Mouse (Mus musculus) layer of hippocampus, postnatal 36 days (tissue): ENCODE results near the gene Zscan26. TPM values are rescaled to one million over a fixed set of nuclear protein-coding genes. Genes with fewer than 3 reads are reported as not detected.
"Not testable (repeated sequence)": the region's sequence is repeated elsewhere in the genome, so short reads cannot be mapped to it uniquely, and the experiment has no call there.

ENCODE experiments used
- DNase-seq, 2 experiments: peaks; one replicate each; pipeline ENCODE4 v3.0.0; 2022
- total RNA-seq, 2 experiments: library from RNA; stranded (reverse); gene quantifications; 2 replicates each; pipeline ENCODE4 v1.2.3; 2021

The Zscan26 gene
- 10 to 100 TPM; 52.3 to 53.5 TPM for total RNA-seq

DNA sequence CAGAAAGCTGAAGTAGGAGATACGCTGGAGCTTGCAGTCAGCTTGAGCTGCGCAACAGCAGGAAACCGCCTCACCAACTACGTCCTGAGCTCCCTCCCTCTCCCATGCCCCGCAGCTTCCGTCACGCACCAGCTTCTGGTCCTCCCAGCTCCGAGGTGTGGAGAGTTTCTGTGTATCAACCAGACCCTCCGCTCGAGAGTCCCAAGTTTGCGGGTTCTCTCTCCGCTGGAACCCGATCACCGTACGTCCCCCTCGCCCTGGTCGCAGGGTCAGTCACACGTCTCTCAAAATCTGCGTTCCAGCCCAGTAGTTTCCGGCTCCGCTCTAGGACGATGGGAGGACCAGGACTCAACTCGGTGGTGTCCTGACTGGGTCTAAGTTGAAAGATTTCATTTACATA lies at the start of gene Zscan26:
TSS of gene Zscan26 (minus strand) at position 282 of the 400 bp plus-strand sequence.
- peak; percentile 82 to 85 for DNase-seq

DNA sequence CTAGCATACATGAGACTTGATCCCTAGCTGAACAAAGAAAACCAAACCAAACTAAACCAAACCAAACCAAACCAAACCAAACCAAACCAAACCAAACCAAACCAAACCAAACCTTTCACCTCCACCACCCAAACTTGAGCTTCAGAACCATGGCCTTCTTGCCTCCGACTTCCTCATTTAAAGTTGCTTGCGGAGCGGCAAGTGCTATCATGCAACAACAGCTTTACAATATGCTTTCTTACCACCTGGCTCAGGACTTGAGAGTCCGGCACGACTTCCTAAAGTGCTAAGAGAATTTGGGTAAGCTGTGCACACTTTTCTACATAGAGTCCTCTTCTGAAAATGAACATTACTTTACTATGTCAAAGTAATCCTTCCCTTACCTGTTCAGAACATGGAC lies 48.8 kb upstream of the Zscan26 start:
- DNase-seq, result no peak

DNA sequence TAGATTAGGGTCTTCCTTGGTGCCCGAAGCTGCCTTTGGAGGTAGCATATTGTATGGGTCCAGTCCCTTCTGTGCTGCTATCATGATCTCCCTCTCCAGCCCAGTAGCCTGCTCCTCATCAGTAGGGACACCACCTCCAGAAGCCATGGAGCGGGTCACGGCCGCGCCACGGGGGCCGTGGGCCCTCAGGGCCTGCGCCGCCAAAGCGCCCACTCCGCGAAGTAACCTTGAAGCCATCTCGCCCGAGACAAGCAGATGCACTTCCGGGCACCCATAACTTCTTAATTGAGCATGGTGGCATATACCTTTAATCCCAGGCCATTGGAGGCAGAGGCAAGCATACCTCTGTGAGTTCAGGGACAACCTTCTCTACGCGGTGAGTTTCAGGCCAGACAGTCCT lies 47.7 kb upstream of the Zscan26 start, which contains the start of gene Gm11273:
TSS of gene Gm11273 (minus strand) at position 237 of the 400 bp plus-strand sequence.
- DNase-seq, result not testable (repeated sequence)

DNA sequence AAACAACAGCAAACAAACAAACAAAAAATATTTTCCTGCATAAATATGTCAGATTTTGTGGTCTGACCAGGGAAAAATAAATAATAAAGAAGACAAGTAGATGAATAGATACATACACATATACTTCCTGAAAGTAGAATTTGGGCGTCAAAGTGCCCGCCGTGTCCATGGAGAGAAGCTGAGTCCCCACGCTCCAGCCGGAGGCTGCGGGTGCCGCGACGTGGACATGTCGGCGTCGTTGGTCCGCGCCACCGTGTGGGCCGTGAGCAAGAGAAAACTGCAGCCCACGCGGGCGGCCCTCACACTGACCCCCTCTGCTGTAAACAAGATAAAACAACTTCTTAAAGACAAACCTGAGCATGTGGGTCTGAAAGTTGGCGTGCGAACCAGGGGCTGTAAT lies 41.5 kb upstream of the Zscan26 start, which contains the start of gene AK157302:
TSS of gene AK157302 (plus strand) at position 144 of the 400 bp plus-strand sequence.
- no peak for DNase-seq

DNA sequence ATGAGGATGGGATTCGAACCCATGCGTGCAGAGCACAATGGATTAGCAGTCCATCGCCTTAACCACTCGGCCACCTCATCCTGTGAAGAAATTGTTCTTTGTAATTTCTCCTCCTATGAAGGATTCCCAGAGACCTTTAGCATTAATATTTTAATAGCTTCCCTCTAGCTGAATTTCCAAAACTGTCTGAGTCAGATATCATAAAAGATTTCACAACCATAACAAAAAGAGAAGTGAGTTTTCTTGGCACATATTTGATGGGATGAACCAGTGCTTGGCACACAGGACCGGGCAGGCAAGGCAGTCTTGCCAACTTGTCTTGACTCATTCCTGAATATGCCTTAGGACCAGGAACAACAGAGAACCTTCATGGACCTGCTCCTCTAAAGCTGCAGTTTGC lies 39.3 kb upstream of the Zscan26 start:
- DNase-seq, result no peak

DNA sequence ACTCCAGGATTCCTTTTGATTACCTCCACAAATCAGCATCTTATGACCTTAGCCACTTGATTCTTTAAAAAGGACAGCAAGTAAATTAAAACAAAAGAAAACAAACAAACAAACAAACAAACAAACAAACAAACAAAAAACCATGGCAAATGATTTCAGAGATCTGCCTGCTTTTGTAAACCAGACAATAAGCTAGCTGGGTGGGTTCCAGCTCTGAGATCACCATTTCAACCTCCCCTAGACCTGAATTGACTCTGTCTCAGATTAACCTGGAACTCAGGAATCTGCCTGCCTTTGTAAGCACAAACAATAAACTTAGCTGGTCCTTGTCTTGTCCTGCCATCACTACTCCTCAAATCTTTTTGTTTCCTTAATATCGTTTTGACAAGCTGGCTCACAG lies 33.4 kb upstream of the Zscan26 start:
- DNase-seq, result no peak

DNA sequence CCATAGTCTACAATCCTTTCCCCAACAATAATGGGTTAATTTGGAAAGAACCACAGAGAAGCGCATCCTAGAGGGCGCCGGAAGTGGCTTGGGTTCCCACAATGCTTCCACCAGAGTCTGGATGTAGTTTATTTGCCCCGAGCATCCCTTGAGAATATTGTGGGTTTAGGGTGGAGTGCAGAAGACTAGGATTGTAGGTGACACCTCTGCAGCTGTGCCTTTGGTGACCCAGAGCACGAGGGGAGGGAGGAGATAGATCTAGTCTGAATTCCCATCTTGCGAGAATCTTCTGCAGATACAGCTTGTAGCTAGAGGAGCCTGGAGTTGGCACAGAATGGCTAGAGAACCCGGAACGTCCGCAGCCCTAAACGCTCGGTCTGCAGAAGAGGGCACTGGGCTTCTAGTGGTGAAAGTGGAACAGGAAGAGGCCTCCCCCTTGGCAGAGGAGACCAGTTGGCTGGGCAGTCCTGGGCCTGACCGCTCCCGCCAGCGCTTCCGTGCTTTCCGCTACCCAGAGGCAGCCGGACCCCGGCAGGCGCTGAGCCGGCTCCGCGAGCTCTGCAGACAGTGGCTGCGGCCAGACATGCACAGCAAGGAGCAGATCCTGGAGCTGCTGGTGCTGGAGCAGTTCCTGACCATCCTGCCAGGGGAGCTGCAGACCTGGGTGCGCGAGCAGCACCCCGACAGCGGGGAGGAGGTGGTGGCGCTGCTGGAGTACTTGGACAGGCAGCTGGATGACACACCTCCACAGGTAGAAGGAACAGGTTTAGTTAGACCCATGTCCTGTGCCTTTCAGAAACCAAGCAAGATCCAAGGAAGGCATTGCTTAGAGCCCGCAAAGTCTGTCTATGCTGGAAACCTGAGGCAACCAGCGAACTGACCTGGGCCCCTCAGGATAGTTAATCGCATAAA lies 25.5 kb upstream of the Zscan26 start, which contains the start of the genes Zkscan4 and Gm10065:
TSS of gene Zkscan4 (plus strand) at position 149 of the 912 bp plus-strand sequence.
TSS of gene Gm10065 (minus strand) at position 683 of the 912 bp plus-strand sequence.
- DNase-seq, result peak; percentile 70 to 75

DNA sequence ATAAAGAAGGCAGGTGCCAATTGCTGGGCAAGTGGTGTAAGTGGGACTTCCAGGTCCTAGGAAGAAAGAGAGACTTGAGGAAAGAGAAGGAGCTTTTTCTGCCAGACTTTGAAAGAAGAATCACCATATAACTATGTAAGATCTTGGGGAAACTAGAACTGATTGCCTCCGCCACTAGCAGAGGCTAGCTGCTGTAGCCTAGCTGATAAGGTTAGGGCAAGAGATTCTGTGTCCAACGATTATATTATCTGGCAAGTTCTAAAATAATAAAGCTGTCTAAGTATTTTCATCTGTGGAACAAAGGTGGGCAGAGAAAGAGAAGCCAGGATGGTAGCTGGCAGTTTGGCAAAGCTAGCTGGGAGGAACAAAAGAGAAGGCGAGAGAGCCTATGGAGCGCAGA lies 18.9 kb upstream of the Zscan26 start:
- no peak for DNase-seq

DNA sequence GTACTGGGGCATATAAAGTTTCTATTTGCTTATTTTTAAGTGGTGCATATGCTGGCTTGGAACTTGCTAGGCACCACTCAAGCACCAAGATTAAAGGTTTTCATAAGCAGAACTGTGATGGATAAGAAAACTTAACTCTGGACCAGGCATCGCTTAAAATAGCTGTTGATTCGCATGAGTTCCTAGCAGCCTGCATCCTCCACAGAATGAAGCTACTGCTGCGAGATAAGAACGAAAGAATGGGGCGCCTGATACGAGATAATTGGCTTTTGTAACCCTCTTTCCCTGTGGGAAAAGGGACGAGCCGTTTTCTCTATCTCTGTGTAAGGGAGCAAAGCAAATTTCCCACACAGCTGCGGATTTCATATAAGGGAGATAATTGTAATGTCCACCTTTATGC lies 15.6 kb upstream of the Zscan26 start:
- no peak for DNase-seq

DNA sequence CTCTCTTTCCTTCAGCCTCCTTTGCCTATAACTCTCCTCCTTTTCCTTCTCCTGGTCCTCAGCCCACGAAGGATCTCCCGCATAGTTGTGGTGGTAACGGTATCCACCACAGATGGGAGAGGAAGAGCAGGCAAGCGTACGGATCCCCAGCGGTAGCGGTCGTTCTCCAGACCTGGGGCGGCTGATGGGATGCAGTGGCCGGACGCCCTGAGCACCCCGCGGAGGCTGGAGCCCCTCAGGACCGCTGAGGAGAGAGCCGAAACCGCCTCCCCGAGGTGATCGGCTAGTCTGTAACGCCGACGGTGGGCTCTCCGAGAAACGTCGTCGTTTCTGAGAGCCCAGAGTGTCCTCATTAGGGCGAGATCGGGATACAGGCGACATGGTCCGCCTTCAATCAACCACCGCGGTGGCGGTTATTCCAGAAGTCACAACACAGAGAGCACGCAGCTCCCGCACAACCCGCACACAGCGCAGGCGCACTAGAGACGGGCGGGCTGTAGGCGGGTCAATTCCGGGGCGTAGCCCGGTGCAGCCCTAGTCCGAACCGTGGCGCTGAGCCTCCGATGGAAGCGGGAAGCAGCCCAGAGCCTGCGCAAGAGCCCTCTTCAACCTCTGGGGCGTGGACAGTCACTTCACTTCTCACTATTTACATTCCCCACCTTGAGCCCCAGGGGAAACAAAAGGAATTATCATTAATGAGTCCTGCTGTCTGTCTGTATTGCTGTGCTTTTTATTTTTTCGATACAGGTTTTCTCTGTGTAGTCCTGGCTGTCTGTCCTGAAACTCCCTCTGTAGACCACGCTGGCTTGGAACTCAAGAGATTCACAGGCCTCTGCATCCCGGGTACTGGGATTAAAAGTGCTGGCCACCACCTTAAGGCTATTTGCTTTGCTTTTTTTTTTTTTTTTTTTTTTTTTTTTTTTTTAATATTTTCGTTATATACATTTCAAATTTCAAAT lies 14.8 kb upstream of the Zscan26 start, which contains the start of gene Nkapl:
TSS of gene Nkapl (minus strand) at position 449 of the 959 bp plus-strand sequence.
- peak; percentile 74 to 77 for DNase-seq

DNA sequence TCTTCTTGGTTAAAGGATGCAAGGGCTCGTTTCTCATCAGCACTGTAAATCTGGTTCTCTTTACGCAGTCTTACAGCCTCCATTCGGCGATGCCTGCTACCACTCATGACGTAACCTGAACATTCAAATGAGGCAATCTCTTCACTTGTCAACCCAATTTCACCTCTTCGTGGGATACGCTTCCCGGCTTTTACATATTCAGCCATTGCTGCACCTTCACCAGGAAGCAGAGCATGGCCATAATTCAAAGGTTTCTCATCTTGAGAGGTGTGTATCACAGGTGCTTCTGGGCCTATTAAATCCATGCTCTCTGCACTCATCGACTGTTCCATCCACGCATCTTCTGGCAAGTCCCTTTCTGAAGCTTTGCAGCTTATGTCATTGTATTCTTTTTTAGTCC lies 13.8 kb upstream of the Zscan26 start:
- no peak for DNase-seq

DNA sequence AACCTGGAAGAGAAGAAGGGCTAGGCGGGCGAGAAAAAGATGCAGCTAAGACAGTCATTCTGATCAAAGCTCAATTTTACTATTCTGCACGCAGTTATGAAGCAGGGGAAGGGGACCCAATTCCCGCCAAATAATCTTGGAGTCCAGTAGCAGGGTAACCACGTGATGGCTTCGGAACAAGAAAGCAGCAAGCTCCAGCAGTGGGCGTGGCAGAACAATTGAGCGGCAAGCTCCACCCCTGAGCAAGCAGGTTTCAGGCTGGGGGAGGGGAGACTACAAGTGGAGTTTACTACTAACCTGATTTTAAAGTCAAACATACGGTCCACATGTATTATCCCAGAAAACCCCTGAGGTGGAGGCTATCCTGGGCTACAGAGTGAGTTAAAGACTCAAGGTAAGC lies 9.0 kb upstream of the Zscan26 start:
- not testable (repeated sequence) for DNase-seq

DNA sequence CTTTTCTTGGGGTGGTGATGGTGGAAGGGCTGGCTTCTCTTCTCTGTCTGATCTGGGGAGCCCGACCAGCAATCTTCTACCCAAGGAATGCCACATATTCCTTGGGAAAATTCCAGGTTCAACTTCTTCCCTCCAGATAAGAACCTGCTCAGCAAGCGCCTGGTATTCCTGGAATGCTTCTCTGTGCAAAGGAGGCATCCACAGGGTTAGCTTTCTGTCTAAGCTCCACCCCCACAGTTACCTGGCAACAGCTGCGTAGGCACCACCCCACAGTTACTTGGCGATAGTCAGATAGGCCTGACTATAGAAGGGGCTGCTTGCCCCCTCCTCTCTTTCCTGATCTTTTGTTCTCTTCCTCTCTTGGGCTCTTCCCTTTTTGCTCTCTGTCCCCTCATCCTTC lies 2.8 kb upstream of the Zscan26 start:
- no peak for DNase-seq

DNA sequence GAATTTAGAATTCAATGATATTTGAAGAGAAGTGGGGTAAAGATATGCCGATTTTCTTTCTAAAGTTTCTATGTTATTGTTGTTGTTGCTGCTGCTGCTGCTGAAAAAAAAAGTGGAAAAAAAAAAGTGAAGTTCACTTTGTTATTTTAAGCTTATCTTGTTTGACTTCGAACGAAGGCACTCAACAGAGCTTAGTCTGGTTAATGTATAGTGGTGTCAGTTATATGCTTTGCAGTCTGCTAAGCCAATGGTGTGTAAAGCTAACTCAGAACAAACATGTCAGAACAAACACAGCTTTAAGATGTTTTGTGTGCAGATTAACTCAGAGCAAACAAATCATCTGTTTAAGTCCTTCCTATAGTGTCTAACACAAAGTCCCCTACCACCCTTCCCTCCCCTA lies 603 bp upstream of the Zscan26 start:
- DNase-seq, result no peak

DNA sequence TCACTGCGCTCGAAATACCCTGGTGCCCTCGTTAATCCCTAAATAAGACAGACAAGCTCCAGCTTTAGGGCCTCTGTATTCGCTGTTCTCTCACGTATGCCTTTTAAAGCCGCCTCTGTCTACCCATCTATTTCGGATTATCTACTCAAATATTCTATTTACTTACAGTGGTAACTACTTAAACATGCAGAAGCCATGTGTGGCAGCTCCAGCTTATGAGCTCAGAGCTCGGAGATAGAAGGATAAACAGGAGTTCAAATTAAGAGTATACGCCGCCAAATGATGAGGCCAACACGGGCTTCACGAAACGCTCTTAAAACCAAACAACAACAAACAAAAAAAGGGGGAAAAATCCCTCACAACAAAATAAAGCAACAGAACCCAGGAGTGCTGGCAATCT lies 488 bp downstream of the Zscan26 start:
- peak in 1 of 2 experiments; percentile 16 for DNase-seq

DNA sequence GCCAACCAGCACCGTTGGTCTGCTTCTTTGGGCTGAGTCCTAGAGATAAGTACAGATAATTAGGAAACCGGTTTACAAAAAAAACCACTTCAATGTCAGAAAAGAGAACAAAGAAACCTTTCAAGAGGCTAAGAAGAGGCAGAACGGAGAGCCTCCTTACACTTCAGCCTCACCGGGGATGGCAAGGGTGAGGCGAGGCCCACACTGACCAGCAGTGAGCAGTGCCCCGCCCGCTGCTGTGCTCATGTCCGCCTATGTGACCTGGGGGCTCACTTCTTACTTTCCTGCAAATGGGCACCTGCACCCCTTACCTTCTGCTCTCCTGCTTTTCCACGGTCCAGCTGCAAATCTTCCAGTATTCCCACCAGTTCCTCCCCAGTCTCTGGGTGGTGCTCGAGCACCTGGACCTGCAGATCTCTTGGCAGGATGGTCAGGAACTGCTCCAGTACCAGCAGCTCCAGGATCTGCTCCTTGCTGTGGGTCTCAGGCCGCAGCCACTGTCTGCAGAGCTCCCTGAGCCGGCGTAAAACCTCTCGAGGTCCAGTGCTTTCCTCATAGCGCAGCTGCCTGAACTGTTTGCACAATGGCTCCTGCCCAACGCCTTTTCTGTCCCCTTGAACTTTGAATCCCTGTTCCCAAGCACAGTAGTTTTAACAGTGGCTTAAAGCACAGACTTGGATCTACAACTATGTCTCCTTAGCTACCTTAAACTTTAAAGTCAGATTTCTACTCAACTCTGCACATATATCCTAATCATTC lies 5.5 kb downstream of the Zscan26 start:
- DNase-seq, result no peak

DNA sequence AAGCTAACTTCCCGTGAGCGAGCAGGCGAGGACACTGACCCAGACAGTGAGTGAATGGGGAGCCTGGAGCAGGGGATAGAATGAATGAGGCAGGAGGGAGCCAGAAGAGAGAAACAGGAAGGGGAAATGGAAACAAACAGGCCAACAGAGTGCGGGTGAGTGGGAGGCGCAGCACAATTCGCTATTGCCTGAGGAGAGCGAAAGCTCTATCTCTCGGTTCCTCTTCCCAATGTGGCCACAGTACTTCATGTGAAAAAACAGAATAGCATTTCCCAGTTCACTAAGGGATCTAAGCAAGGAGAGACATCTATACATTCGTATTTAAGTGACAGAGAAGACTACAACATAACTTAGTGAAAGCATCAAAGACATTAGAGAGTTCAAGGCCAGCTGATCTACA lies 6.7 kb downstream of the Zscan26 start:
- no peak for DNase-seq

DNA sequence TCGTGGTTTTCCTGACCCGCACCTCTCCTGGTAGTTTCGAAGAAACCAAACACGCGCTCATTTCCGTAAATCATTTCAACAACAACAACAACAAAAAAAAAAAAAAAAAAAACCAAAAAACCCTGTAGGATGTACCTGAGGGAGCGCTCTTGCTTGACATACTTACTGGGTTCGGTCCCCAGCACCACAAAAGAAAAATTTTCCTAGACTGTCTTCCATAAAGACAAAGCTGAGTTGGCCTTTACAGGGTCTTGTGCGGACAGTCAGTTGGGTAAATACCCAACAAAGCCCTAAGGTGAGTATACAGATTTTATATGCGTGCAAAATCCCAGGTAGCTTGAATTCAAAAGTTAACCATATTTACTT lies 12.3 kb downstream of the Zscan26 start:
- no peak for DNase-seq

DNA sequence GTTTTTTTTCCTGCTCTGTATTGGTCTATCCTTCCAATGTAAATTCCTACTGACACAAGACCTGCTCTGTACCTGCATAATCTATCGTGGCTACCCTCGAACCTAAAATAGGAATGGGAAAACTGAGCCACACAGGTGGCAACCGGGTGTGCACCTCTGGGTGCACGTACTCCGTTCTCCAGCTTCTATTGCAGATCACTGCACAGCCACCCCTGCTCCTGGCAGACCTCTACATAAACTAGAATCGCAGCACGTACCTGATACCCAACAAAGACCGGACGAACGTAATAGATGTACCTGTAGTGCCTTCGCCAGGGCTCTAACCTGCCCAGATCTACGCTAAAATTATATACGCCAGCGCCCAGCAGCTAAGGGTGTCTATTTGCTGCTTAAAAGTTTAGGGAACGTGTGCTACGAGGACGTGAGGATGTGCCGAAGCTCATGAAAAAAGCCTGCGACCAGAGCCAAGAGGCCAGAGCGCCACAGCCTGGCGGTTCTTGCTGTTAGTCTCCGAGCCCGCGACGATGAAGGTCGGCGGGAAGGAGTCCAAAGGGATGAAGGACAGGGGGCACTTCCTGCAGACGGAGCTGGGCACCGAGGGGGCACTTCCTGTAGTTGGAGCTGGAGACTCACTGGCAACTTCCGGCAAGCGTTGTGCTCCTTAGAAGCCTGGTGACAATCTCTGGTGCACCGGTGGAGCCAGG lies 12.9 kb downstream of the Zscan26 start, which contains the start of gene Pgbd1:
TSS of gene Pgbd1 (minus strand) at position 556 of the 704 bp plus-strand sequence.
- peak; percentile 55 to 62 for DNase-seq

DNA sequence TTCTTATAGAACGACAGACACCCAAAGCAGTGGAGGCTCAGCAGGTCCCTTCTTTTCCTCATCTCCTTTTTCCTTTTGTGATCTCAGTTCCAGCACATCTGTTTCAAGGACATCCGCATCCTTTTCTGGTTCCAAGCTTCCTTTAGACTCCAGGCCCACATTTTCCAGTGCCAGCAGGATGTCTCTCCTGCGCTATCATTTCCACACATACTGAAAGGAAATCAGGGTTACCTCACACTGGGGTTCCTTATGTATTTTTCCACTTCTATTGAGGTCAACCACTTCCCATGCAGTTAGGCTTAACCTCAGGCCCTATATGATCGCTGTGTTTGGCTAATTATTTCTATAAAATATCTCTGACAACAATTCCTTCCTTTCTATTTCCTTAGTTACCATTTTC lies 18.1 kb downstream of the Zscan26 start:
- no peak for DNase-seq

DNA sequence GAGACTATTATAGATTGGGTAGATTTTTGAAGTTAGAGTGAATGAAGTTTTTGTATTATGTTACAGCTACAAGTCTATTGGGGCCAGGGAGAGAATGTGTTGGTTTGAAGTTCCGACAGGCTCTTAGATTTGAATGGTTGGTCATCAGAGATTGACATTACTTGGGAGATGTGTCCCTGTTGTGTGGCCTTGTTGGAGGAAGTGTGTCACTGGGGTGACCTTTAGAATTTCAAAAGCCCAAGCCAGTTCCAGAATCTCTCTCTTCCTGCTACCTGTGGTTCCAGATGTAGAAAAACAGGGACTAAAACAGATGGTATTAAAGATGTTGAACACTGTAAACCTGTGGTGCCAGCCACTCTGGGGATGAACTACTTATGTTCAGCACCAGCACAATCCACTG lies 25.9 kb downstream of the Zscan26 start:
- no peak for DNase-seq
